Mouse (Mus musculus) lung, postnatal 0 days (tissue): ENCODE measurements around the gene Scgb1a1. TPM values are rescaled to one million over a fixed set of nuclear protein-coding genes. Genes with fewer than 3 reads are reported as not detected.

Experiments used
- ATAC-seq: fragments of 200-750 bp; cut with Nextera tagmentation; 2 replicates; pipeline ENCODE4 v1.8.0; 2017; ENCODE audit warnings: moderate library complexity
- DNase-seq: peaks from one replicate; pipeline ENCODE4 v3.0.0-alpha.2; 2016; ENCODE audit warnings: low spot score
- H3K27ac ChIP-seq: fragments of 300-500 bp; sonication (generic); 2 replicates; pipeline ENCODE4 v1.5.1; 2014; ENCODE audit warnings: antibody characterized with exemption, mild to moderate bottlenecking, low read length, mixed read lengths
- H3K27me3 ChIP-seq: fragments of 300-500 bp; sonication (generic); replicated peaks from 2 replicates; pipeline ENCODE4 v1.6.1; 2014; ENCODE audit warnings: low read length, mixed read lengths; ENCODE audit not compliant: insufficient read depth
- H3K36me3 ChIP-seq: fragments of 300-500 bp; sonication (generic); 2 replicates; pipeline ENCODE4 v1.6.1; 2014; ENCODE audit warnings: low read length, mixed read lengths; ENCODE audit not compliant: insufficient read depth
- H3K4me1 ChIP-seq: fragments of 300-500 bp; sonication (generic); 2 replicates; pipeline ENCODE4 v1.6.1; 2014; ENCODE audit warnings: antibody characterized with exemption, low read depth, low read length, mixed read lengths; ENCODE audit not compliant: insufficient read depth
- H3K4me2 ChIP-seq: fragments of 300-500 bp; sonication (generic); replicated peaks from 2 replicates; pipeline ENCODE4 v1.6.1; 2014; ENCODE audit warnings: low read depth, mild to moderate bottlenecking, low read length, moderate library complexity, mixed read lengths
- H3K4me3 ChIP-seq: fragments of 300-500 bp; sonication (generic); 2 replicates; pipeline ENCODE4 v1.5.1; 2014; ENCODE audit warnings: low read depth, low read length
- H3K9ac ChIP-seq: fragments of 300-500 bp; sonication (generic); replicated peaks from 2 replicates; pipeline ENCODE4 v1.6.1; 2014; ENCODE audit warnings: low read depth, mild to moderate bottlenecking
- H3K9me3 ChIP-seq: fragments of 300-500 bp; sonication (generic); 2 replicates; pipeline ENCODE4 v1.6.1; 2016; ENCODE audit warnings: low read length, mixed read lengths
- CTCF ChIP-seq: IDR thresholded peaks from 2 replicates; pipeline ENCODE4 v1.5.1; 2016; ENCODE audit warnings: antibody characterized with exemption, mild to moderate bottlenecking
- EP300 ChIP-seq: IDR thresholded peaks from 2 replicates; pipeline ENCODE4 v1.6.1; 2016; ENCODE audit warnings: antibody characterized with exemption, mild to moderate bottlenecking, control low read depth
- whole genome bisulfite sequencing: fragments of 180-500 bp; shearing (Covaris S2); extraction: QIAGEN DNeasy Blood & Tissue Kit; methylation state at CpG from one replicate; pipeline ENCODE4 v1.1.7; 2014; 5-methylcytosine and 5-hydroxymethylcytosine counted together
- polyA plus RNA-seq: library from polyadenylated mRNA; unstranded; fragments of >200 nt; fragmentation: Nextera tagmentation; extraction: Ambion mirVana; gene quantifications from 2 replicates; pipeline ENCODE4 v1.2.1, GENCODE M21; 2015

Gene Scgb1a1
- polyA plus RNA-seq, 1 experiment from 2014 or later: 26,192 TPM

DNA sequence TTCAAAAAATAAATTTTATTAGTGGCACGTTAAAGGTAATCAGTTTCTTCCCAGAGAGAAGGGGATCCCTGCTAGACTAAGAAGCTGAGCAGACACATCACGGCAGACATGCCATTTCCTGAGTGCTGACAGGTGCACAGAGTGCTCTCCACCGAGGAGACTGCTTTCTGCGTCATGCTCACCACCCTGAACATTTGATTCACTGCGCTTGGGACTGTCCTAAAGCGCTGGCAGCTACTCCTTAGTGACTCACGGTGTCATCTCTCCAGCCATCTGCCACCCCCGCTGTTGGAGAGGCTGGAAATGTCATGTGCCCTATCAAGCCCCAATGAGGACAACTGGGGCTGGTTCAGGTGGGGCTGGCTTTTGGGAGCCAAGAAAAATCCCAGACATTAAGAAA is 24.3 kb upstream of the Scgb1a1 start:
- Histone ChIP-seq H3K9me3 (no peaks in the 10 kb centered on the region), H3K4me2 (no peak overlapping the region), H3K4me3 (no peak overlapping the region), H3K4me1 (peaks cover 6% of the 10 kb centered on the region; the same call in 1 of the 2 replicates), H3K27ac (no peak overlapping the region), H3K36me3 (0 out of 2 replicates have a peak, but pooled peaks cover 7% of the 10 kb centered on the region), H3K27me3 (no peaks in the 10 kb centered on the region), H3K9ac (no peak overlapping the region)
- no peak for DNase-seq
- no peak for ATAC-seq
- TF ChIP-seq CTCF: no peak
- TF ChIP-seq EP300: no peak
- 68% methylated on average over 8 of the region's 8 CpGs for WGBS

DNA sequence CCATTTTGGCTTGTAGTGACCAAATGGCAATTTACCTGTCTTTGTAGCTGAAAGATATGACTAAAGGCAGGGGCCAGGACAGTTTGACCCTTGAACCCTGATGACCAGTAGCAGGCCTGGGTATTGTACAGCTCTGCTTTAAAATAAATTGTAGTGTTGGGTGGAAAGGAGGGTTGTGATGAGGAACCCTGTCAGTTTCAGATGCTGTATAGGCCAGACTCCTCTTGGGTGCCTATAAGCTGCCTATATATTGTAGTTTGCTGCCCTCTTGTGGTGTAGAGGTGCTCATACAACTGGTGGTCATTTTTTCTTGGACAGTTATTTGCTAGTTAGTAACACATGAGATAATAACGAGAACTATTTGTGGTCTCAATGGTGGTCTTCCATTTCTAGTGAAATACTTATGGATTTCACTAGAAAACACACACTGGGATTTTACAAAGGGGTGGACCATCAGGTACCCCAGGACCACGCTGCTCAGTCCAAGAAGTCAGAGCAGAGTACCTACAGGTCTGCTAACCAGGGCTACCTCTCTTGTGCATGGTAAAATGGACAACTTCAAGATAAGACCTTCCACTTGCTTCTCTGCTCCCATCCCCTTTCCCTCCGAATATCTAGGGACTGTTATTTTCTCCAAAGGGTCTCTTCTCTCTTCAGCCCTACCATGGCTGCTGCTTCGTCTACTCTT is 22.6 kb upstream of the Scgb1a1 start:
- DNase-seq (peak; percentile 91), ATAC-seq (peak; percentile 44)
- Histone ChIP-seq H3K9me3 (no peaks in the 10 kb centered on the region), H3K9ac (no peak overlapping the region), H3K27ac (no peak overlapping the region), H3K4me2 (no peak overlapping the region), H3K27me3 (no peaks in the 10 kb centered on the region), H3K4me1 (peaks cover 17% of the 10 kb centered on the region; the same call in 1 of the 2 replicates), H3K4me3 (no peak overlapping the region), H3K36me3 (0 out of 2 replicates have a peak, but pooled peaks cover 7% of the 10 kb centered on the region)
- 47% methylated on average over 4 of the region's 4 CpGs for WGBS
- TF ChIP-seq EP300: no peak
- TF ChIP-seq CTCF: peak; percentile 93

DNA sequence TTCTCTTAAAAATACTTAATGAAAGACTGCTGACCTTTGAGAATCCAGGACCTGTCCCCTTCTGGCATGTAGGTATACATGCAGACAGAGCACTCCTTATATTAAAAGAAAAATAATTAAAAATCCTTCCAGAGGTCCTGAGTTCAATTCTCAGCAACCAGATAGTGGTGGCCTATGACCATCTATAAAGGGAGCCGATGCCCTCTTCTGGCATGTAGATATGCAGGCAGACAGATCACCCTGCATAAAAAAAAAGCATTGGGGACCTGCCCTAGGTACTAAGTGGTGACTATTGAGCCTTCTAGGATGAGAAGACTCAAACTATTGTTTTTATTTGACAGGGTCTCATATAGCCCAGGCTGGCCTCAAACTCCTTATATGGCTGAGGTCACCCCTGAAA is 20.8 kb upstream of the Scgb1a1 start:
- TF ChIP-seq EP300: no peak
- 0 out of 2 replicates have a peak, but pooled peaks have one; percentile 10 for TF ChIP-seq CTCF
- Histone ChIP-seq H3K4me1 (peaks cover 17% of the 10 kb centered on the region; the same call in 1 of the 2 replicates), H3K36me3 (0 out of 2 replicates have a peak, but pooled peaks cover 7% of the 10 kb centered on the region), H3K27me3 (no peaks in the 10 kb centered on the region), H3K4me2 (no peak overlapping the region), H3K4me3 (no peak overlapping the region), H3K9ac (no peak overlapping the region), H3K9me3 (no peaks in the 10 kb centered on the region), H3K27ac (no peak overlapping the region)
- ATAC-seq: no peak
- no peak for DNase-seq
- WGBS: 96% methylated on average over 1 of the region's 1 CpGs

DNA sequence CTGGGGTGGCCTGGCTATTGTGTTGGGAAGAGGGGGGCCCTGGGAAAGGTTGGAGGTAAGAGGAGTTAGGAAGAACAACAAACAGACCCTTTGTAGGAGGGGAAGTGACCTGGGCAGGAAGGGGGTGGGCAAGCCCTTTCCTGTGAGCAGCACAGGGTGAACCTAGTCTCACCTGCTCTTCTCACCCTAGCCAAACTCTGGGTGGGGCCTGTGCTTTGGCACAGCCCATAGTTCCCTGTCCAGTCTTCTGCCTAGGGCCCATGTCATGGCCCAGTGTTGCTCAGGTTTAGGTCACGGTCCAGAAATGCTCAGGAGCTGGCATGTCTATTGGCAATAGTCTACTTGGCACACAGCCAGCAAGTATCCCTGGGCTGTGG is 19.6 kb upstream of the Scgb1a1 start:
- no peak overlapping the region for H3K9ac ChIP-seq
- H3K27me3 ChIP-seq: no peaks in the 10 kb centered on the region
- H3K27ac ChIP-seq: peak overlapping the region; percentile 86
- peaks cover 17% of the 10 kb centered on the region; the same call in 1 of the 2 replicates for H3K4me1 ChIP-seq
- H3K9me3 ChIP-seq: no peaks in the 10 kb centered on the region
- no peak overlapping the region for H3K4me3 ChIP-seq
- 0 out of 2 replicates have a peak, but pooled peaks cover 3% of the 10 kb centered on the region for H3K36me3 ChIP-seq
- no peak for TF ChIP-seq CTCF
- TF ChIP-seq EP300: no peak
- no peak for DNase-seq
- WGBS: 30% methylated on average over 1 of the region's 1 CpGs
- no peak overlapping the region for H3K4me2 ChIP-seq
- peak; percentile 58 for ATAC-seq

DNA sequence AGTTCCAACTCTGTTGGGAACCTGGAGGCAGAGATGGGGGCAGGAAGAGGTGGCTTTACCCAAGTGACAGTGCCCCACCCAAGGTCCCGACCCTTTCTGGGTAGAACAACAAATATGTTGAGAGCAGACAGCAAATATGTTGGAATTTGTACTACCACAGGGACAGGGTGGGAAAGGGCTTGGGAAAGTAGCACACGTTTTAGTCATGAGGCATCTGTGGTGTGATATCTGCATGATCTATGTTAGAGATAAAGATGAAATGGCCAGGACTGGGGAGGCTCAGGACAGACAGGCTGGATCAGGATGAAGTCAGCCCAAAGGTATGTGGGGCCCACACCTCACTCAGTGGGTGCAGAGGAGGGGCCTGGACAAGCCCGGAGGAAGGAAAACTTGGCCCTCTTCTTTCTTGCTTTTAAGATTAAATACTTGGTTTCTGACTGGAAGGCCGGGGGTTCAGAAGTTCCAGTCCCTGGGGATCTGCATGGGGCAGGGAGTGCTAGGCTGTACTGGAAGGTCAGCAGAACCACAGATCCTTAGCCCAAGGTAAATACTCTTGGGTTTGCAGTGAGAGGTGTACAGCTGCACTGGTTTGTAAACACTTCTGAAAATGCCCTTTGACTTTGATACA is 19.1 kb upstream of the Scgb1a1 start:
- peak overlapping the region; percentile 86 for H3K27ac ChIP-seq
- H3K9me3 ChIP-seq: no peaks in the 10 kb centered on the region
- no peak for TF ChIP-seq CTCF
- TF ChIP-seq EP300: peak; percentile 80
- WGBS: 11% methylated on average over 4 of the region's 4 CpGs
- H3K4me2 ChIP-seq: no peak overlapping the region
- no peaks in the 10 kb centered on the region for H3K27me3 ChIP-seq
- peak; percentile 59 for DNase-seq
- 0 out of 2 replicates have a peak, but pooled peaks cover under 1% of the 10 kb centered on the region for H3K36me3 ChIP-seq
- peaks cover 17% of the 10 kb centered on the region; the same call in 1 of the 2 replicates for H3K4me1 ChIP-seq
- peak; percentile 73 for ATAC-seq
- H3K9ac ChIP-seq: no peak overlapping the region
- no peak overlapping the region for H3K4me3 ChIP-seq

DNA sequence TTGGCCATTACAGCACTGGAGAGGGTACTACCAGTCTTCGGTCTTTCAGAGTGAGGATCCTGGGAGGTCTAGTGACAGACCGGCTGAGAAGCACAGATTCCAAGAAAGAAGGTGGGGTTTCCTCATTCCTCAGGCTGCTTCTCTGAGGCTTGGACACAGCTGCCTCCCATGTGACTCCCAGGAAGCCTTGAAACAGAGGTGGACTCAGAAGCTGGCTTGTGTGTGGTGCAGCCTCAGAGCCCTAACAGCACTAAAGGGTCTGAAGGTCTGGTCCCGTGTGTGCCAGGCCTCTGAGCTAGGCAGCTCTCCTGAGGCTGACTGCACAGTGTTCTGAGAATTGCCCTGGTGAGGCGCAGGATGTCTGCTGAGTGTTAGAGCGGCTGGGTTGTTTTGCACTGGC is 18.3 kb upstream of the Scgb1a1 start:
- ATAC-seq (peak; percentile 46), DNase-seq (peak; percentile 65)
- no peak overlapping the region for H3K9ac ChIP-seq
- WGBS: 44% methylated on average over 5 of the region's 5 CpGs
- no peaks in the 10 kb centered on the region for H3K9me3 ChIP-seq
- TF ChIP-seq EP300 (no peak), CTCF (no peak)
- no peak overlapping the region for H3K4me3 ChIP-seq
- H3K4me2 ChIP-seq: no peak overlapping the region
- H3K4me1 ChIP-seq: peaks cover 17% of the 10 kb centered on the region; the same call in 1 of the 2 replicates
- no peaks in the 10 kb centered on the region for H3K36me3 ChIP-seq
- peak overlapping the region; percentile 86 for H3K27ac ChIP-seq
- no peaks in the 10 kb centered on the region for H3K27me3 ChIP-seq
